Mouse (Mus musculus): Measurements from ENCODE around the gene Fam71a.
A peak's percentile ranks its signal among the peaks of the same experiment; 100 is the strongest.
"Not testable (repeated sequence)": the region's sequence is repeated elsewhere in the genome, so short reads cannot be mapped to it uniquely, and the experiment has no call there.

The Fam71a gene

GRCm38 (mm10) chr1:191181469-191182259, 17.0 kb upstream of the Fam71a start:
- DNase-seq (ENCODE audit: low read depth), result no peak

GRCm38 (mm10) chr1:191180397-191180796, 15.8 kb upstream of the Fam71a start:
- no peak for DNase-seq (ENCODE audit: low read depth)

- DNase-seq (ENCODE audit: low read depth), result no peak
These were observed 15.2 kb upstream of the Fam71a start for GRCm38 (mm10) chr1:191179846-191180245.

- DNase-seq (ENCODE audit: low read depth), result no peak
These were observed 14.0 kb upstream of the Fam71a start for GRCm38 (mm10) chr1:191178511-191179188.

- no peak for DNase-seq (ENCODE audit: low read depth)
These were observed 12.3 kb upstream of the Fam71a start for GRCm38 (mm10) chr1:191176887-191177286.

GRCm38 (mm10) chr1:191172487-191172886, 7.9 kb upstream of the Fam71a start:
- peak; percentile 78 for DNase-seq (ENCODE audit: low read depth)

GRCm38 (mm10) chr1:191170444-191170843, 5.8 kb upstream of the Fam71a start:
- no peak for DNase-seq (ENCODE audit: low read depth)

- DNase-seq (ENCODE audit: low read depth), result no peak
These were observed 1.6 kb upstream of the Fam71a start for GRCm38 (mm10) chr1:191166189-191166588.

GRCm38 (mm10) chr1:191154314-191154713, 10.3 kb downstream of the Fam71a start:
- peak; percentile 32 for DNase-seq (ENCODE audit: low read depth)

- peak; percentile 67 for DNase-seq (ENCODE audit: low read depth)
These were observed 11.6 kb downstream of the Fam71a start for GRCm38 (mm10) chr1:191153052-191153451.

GRCm38 (mm10) chr1:191150924-191151605, 13.6 kb downstream of the Fam71a start:
- no peak for DNase-seq (ENCODE audit: low read depth)

- DNase-seq (ENCODE audit: low read depth), result not testable (repeated sequence)
These were observed 15.1 kb downstream of the Fam71a start for GRCm38 (mm10) chr1:191149489-191149888.

GRCm38 (mm10) chr1:191140983-191141382, 23.6 kb downstream of the Fam71a start:
- peak; percentile 36 for DNase-seq (ENCODE audit: low read depth)

GRCm38 (mm10) chr1:191138874-191139495, 25.6 kb downstream of the Fam71a start:
- no peak for DNase-seq (ENCODE audit: low read depth)

- no peak for DNase-seq (ENCODE audit: low read depth)
These were observed 26.2 kb downstream of the Fam71a start for GRCm38 (mm10) chr1:191138436-191138835.

GRCm38 (mm10) chr1:191135406-191135805, 29.2 kb downstream of the Fam71a start:
- DNase-seq (ENCODE audit: low read depth), result no peak

GRCm38 (mm10) chr1:191132934-191133333, 31.7 kb downstream of the Fam71a start:
- no peak for DNase-seq (ENCODE audit: low read depth)

GRCm38 (mm10) chr1:191132240-191132639, 32.4 kb downstream of the Fam71a start:
- DNase-seq (ENCODE audit: low read depth), result no peak

- no peak for DNase-seq (ENCODE audit: low read depth)
These were observed 32.9 kb downstream of the Fam71a start for GRCm38 (mm10) chr1:191131692-191132091.

- peak; percentile 30 for DNase-seq (ENCODE audit: low read depth)
These were observed 38.6 kb downstream of the Fam71a start for GRCm38 (mm10) chr1:191125811-191126638.

GRCm38 (mm10) chr1:191124288-191124687, 40.3 kb downstream of the Fam71a start:
- DNase-seq (ENCODE audit: low read depth), result no peak

Data from NIH3T3 (cell line).